ENCODE assay signal across 18 mouse cellular contexts in genomic region chr8:48203161-48203560, GRCm38 (mm10).
"Had no signal": no experiment of that assay in that cellular context is flagged by ENCODE, and none has a peak within 500 bp of the region (broad histone marks: within the 10 kb centered on the region; RNA-seq: fewer than 3 reads in every experiment).

No protein-coding gene starts in this region.

- H3K27ac ChIP-seq: kidney, postnatal 0 days; limb, embryonic 12.5 days; limb, embryonic 15.5 days; liver, embryonic 14.5 days; macrophage; stomach, postnatal 0 days had no signal

- H3K9me3 ChIP-seq: limb, embryonic 12.5 days; limb, embryonic 15.5 days had no signal

- H3K4me3 ChIP-seq: limb, embryonic 12.5 days; limb, embryonic 15.5 days had no signal

- H3K4me1 ChIP-seq: limb, embryonic 15.5 days had no signal

- H3K36me3 ChIP-seq: limb, embryonic 12.5 days; limb, embryonic 15.5 days had no signal

- H3K27me3 ChIP-seq: limb, embryonic 15.5 days had no signal

- ATAC-seq: liver, postnatal 0 days; lung, postnatal 0 days had no signal

- DNase-seq: kidney, postnatal 25 days; left cerebral cortex, postnatal 4 days; liver, postnatal 0 days; lung, embryonic 14.5 days; midbrain, embryonic 14.5 days; right cerebral cortex, postnatal 14 days; right cerebral cortex, postnatal 4 days; thymus, adult 2 months; thymus, postnatal 14 days; thymus, postnatal 4 days had no signal

- H3K9ac ChIP-seq: limb, embryonic 12.5 days; limb, embryonic 15.5 days; liver, embryonic 14.5 days; liver, postnatal 0 days; lung, embryonic 14.5 days had no signal

- H3K4me2 ChIP-seq: limb, embryonic 12.5 days; limb, embryonic 15.5 days; liver, embryonic 11.5 days; lung, embryonic 14.5 days had no signal
